Mouse (Mus musculus): ENCODE data around the gene Bicra.
A peak's percentile ranks its signal among the peaks of the same experiment; 100 is the strongest.

The Bicra gene

DNA sequence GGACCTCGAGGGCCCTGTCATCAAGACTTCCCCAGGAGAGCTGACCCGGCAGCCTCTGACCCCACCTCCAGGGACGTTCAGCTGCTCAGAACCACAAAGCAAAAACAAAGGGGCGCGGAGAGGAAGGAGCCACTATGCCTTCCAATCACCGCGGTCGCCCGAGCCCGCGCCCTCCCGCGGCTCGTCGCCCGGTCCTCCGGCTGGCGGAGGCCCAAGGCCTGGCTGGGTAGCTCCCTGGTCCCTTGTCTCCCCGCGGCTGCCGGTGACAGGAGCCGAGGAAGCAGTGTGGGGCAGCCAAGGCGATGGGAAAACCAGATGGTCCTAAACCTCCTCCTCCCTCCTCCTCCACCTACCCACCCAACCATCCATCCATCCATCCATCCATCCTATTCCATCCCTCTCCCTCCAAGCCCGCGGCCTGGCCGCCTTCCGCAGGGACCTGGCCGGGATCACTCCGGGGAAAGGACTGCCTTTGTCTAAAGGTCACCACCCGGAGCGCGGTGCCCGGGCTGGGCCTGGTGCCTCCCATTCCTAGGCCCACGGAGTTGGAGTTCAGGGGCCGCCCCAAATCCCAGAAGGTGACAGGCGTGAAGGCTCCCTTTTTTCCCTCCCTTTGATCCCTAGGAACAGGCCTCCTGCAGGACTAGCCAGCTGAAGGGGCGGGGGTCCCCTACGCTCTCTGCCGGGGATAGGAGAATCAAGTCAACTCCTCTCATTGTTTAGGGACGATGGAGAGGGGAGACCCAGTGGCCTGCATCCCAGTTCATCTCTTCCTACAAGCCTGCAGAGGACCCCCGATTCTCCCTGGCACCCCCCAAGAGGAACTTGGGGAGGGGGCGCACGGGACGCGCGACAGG, 1.0 kb downstream of the Bicra start:
- DNase-seq, result peak; percentile 80

DNA sequence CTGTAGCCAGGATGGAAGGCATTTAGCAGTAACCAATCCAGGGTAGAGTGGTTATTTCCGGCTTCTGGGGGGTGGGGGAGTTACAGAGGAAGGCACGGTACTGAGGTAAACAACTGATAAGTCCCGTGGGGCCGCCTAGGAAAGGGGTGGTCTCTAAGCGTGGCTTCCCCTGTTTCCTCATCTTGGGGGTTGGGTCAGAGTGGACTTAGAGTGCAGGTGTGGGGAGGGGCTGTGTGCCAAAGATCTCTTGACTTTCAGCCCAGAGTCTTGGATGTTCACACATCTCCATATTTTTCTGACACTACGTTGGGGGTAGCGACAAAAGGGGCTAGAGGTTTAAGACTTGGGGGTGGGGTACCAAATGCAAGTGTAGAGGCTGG, 1.6 kb downstream of the Bicra start:
- no peak for DNase-seq

DNA sequence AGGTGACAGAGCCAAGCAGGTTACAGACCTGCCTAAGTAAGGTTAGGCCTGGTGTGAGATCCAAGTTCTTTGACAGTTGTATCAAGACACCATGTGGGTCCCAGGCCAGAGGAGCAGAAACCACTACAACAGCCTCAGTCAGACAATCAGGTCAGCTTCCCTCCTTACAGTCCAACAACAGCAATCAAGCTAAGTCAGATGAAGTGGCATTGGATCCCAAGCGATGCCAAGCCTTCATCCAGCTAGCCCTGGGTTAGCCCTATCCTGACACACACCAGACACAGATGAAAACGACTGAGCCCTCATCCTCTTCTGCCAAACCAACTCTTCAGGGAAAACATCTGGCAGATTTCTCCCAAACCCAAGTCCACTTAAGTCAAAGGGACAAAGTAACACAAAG, 2.2 kb downstream of the Bicra start:
- no peak for DNase-seq

DNA sequence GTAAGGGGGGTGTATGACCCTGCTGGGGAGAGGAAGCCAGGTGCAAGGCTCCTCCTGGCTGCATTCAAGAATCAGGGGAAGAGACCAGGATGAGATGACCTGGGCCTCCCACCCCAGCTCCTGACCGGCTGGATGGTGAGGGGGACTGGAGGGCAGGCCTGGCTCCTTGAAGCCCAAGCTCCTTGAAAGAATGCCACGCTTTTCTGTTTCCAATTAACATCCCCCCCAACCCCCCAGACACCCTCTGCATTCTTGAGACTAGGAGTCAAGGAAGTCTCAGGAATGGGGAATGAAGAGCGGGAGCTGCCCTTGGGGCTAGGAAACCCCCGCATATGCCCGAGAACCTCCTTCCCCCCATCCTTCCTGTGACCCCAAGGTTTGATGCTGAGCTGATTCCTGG, 3.2 kb downstream of the Bicra start:
- no peak for DNase-seq

DNA sequence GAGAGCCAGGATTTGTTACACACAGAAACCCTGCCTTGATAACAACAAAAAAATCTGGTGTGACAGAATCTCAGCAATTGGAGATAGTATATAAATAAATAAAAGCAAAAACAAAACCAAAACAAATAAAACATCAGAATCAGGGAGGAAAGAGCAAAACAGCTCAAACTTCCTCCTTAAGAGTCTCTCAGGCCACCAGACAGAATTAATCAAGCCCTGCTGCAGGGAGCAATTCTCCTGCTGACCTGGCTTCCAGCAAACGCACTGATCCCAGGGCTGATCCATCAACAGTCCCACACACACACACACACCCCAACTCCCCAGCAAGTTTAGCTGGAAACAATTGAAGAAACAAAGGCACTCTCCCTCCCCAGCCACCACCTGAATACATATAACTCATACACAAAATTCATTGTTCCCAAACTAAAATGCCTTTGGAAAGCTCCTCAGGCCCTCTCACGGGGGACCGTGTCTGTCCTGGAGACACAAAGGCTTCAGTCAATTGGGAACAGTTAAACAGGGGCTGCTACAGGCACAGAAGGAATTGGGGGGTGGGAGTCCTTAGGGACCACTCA, 3.8 kb downstream of the Bicra start:
- no peak for DNase-seq

DNA sequence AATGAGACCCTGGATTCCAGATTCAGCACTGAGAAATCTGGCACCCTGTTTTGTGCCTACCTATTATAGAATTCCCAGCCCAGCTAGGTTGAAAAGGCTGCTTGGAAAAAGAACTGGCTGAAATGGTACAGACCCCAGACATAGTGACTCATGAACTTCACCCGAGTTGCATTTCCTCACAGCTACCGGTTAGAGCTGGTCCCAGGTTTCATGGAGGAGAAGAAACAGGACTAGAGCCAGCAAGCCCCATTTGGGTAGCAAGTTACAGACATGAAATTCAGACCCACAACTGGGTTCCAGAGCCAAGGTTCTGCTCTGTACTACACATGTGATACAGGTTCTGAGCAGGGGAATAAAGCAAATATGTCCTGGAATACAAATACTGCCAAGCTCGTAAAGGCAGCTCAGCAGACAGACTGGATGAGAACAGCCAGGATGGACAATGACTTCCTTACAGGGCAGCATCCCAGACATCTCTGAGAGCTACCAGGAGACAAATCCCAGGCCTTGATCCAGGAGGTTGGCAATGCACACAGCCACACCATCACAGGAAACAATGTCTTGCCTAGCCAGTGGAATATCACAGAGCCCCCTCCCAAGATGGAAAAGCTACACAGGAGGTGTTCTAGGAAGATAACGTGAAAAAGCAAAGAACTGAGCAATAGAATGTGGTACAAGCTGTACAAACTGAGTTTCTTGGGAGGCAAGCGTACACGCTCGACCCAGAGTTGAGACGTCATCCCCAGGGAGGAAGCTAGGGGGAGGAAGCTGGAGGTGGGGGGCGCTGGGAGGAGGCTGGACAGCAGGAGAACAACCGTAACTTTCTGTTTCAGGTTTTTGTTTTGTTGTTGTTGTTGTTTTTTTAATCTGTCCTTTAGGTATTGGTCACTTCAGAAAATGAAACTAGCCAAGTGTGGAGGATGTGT, 4.6 kb downstream of the Bicra start:
- DNase-seq, result no peak

DNA sequence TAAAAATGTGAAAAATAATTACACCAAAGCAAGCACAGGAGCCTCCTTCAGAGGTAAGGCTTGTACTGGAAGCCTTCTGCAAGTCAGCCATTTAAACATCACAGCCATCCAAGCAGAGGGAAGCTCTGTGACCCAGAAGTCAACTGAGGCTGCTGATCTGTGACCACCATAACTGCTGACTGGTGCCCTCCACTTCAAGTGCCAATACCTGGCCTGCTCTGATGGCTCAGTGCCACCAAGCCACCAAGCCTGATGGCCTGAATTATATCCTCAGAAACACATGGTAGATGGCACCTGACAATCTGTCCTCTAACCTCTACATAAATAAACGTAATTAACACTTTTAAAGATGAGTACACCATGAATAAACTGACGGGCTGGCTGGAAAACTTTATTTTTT, 6.5 kb downstream of the Bicra start:
- no peak for DNase-seq

DNA sequence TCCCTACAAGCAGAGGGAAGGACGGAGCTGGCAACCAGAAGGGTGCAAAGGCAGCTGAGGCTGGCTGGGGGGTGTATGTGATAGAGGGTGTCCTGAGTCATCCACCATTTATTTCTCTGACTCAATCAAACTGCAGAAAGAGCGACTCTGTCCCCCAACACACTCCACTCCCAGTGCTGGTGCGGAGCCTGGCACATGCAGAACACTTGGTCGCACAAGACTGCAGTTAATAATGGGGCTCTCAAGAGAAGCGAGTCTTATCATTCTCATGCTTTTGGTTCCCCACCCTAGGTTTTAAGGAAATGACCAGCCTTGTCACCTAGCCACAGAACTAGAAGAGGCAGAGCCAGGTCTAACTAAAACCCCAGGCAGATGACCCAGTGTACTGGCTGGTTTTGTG, 8.4 kb downstream of the Bicra start:
- no peak for DNase-seq

DNA sequence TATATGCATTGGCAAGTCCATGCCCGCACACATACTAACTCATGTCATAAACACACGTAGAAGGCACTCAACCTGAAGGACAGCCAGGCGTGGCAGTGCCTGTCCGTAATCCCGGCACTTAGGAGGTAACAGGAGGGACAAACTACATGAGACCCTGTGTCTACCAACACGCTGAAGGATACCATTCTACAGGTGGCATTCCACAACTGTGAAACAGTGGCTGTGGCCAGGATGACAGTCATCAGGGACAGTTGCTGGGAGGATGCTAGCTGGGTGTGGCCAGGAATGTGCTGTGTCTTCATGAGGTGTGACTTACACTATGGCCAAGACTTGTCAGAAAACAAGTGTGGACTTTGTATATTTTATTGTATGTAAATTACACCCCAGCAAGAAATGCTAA, 10.7 kb downstream of the Bicra start:
- no peak for DNase-seq

DNA sequence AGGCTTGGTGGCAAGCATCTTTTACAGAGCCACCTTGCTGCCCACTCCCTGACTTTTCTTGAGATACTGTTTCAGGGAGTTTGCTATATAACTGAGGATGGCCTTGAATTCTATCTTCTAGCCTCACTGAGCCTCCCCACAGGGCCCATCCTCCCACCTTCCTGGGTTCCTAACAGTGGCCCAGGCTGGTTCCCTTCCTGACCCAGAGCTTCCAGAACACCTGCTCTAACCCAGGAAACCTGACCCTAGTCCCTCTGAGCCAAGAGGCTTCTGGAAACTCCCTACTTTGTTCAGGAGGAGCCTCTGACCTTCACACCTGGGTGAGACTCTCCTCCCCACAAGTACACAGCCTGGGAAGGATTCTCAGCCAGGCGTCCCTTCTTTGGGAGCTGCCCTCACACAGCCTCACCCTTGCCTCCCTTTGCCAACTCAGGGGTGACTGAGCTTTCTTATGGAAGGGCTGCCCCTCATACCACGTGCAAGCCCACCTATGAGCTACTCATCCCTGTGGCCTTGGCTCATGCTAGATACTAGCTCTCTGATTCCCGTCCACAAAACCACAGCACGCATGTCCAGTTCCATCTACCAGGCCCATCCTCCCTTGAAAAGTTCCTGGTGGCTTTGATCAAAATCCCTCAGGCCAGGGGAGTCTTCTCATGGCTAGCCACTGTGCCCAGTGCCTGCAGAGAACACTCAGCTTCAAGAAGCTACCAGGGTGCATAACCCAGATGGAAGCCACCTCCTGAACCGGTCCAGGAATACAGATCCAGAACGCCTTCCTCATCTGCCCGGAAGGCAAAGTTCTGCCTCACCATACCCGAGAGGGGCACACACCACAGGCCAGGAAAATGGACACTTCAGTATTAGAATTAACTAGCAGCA, 13.9 kb downstream of the Bicra start:
- no peak for DNase-seq

DNA sequence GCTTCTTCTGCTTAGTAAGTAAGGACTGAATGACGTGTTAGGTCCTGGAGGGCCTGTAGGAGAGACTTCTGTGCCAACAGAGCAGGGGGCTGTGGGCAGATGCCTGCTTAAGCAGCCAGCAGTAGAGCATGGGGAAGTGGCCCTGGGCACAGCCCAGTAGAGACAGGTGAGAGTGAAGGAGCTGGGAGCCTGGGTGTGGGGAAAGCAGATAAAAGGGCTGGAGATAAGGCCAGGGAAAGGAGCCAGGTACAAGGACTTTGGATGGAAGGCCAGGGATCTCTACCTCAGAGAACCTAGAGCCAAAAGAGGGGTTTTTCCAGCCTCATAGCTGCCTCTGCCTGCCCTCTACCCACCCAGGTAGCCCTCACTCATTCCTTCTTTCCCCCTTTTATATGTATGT, 14.7 kb downstream of the Bicra start:
- no peak for DNase-seq

DNA sequence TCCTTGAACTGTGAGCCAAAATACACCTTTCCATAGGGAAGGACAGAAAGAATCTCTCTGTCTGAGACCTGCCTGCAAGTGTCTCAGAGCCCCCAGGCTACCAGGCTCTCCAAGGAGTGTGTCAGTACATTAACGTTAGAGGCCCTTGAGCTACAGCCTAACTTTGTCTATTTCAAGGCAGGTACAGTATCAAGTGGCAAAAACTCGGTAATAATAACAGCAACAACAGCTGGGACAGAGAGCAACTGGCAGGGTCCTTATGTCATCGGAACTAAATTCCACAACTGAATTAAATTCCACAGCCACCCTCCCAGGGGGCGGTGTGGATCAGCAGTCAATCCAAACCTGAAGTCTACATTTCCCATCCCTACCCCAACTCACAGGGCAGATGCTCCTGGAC, 16.6 kb downstream of the Bicra start:
- no peak for DNase-seq

DNA sequence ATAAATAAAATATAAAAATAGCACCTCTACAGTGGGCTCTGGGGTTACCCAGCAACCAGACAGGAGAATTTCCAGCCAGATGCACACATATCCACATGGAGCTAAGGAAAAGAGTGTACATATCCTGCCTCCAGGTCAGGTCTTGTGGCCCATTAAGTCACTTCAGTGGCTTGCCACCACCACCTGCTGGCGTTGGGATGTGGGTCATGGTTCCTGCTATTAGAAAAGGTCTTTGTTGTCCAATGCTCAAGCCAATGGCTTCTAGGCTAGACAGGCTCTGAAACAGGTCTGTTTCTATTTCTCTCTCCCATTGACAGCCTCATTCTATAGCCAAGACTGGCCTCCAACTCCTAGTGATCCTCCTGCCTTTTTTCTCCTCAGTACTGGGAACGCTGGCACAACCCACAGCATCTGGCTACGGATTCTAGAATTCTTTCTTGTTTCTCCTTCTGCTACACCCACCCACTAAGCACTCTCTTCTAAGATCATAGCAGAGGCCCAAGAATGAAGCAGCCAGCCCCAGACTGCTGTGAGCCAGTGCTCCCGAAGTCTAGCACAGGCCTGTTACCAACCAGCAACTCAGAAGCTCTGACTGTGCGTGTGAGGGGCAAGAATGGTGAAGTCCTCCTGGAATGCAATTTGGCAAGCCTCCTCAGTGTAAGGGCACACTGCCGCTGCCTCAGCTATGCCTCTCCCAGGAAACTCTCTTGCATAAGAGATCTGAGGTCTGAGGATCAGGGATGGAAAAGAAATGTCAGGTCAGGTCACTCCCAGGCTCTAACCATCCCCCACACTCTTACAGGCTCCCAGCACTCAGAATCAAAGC, 19.4 kb downstream of the Bicra start:
- DNase-seq, result peak; percentile 78

DNA sequence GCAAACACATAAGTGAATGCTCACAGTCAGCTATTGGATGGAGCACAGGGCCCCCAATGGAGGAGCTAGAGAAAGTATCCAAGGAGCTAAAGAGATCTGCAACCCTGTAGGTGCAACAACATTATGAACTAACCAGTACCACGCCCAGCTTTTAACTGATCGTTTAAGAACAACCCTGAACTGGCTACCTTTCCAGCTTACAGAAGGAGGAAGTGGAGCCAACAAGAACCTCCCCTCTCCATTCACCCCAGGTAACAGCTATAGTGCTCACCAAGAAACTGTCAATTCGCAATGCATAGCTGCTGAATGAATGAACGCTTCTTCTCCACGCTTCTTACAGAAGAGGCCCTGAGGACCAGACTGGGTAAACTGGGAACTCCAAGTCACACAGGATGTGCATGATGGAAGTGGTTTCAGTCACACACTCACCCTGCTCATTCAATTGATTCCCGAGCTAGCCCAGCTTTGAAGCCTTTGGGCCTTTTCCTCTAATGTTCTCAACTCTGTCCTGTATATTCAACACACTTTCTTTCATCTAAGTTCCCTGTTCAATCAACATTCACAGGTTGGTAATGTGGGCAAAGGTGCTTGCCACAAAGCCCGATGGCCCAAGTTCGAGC, 23.0 kb downstream of the Bicra start:
- DNase-seq, result no peak

DNA sequence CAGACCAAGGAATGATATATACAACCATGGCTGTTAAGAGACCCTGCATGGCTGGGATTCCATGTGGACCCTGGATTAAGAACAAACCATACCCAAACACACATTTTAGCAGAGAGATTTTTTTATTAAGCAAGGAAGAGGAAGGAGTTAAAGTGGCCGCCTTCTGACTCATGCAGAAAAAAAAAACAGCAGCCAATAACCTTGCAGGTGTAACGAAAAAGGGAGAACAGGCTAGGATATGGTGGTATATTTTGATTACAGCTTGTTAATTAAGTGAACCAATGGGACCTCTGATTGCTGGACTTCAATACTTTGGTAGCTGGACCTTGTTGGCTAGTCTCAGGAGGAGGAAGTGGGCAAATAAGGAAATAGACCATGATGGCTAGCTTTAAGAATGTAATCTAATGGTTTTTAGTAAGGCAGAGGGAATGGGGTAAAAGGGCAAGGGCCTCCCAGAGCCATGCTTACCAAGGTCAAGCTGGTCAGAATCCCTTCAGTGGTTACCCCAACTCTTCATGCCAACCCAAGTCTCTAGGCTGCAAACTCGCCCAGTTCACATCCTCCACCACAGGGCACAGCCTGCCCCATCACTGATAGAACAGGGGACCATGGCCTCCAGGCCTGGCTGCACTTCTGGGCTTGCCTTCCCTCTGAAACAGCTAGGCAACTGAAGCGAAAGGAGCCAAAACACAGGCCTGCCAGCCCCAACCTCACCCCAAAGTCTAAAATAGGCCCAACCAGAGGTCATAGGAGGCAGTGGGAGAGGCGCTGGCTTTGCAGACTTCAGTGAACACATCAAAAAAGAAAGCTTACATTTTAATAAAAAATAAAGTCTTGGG, 28.2 kb downstream of the Bicra start:
- DNase-seq, result no peak

DNA sequence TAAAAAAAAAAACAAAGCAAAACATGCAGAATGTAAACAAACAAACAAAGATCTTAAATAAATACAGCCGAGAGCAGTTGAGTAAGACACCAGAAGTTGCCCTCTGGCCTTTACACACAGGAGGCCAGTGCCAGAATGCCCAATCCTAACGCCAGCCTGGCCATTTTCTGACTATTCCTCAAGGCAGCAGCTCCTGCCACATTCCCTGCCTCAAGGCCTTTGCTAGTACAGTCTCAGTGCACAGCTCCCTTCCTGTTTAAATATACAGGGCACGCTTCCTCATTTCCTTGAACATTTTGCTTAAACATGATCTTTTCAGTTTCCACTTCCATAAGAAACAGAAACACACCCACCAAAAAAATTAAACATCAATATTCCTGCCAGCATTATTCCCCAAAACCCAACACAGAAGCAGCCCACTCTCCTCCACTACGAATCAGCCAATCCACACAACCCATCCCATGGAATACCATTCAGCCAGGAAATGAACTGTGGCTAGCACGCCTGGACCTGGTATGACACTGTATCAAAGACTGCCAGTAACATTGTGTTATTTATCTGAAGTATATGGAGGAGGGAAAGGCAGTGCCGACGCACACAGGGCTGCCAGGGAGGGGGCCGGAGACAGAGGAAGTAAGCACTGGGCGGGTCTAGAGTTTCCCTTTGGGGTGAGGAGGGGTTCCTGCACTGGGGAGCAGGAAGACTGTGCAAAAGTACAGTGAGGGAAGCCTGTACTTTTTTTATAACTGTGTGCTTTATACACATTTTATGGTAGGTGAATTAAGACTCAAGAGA, 29.5 kb downstream of the Bicra start:
- no peak for DNase-seq

DNA sequence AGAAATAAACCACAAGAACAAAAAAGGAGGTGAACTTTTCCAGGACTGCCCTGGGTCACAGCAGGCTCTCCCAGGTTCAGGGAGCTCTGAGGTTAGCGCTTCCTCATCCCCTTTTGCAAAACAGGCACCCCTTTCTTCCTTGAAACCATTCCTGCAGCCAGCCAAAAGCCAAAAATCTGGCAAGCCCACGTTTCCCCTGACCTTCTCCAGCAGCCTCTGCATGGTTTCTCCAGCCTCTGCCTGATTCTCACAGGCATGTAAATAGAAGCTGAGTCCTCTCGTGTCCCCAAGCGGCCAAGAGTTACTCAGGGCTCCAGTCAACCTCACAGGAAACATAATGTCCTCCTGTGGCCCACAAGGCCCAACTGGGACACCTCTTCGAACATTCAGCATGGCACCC, 32.3 kb downstream of the Bicra start:
- DNase-seq, result no peak

DNA sequence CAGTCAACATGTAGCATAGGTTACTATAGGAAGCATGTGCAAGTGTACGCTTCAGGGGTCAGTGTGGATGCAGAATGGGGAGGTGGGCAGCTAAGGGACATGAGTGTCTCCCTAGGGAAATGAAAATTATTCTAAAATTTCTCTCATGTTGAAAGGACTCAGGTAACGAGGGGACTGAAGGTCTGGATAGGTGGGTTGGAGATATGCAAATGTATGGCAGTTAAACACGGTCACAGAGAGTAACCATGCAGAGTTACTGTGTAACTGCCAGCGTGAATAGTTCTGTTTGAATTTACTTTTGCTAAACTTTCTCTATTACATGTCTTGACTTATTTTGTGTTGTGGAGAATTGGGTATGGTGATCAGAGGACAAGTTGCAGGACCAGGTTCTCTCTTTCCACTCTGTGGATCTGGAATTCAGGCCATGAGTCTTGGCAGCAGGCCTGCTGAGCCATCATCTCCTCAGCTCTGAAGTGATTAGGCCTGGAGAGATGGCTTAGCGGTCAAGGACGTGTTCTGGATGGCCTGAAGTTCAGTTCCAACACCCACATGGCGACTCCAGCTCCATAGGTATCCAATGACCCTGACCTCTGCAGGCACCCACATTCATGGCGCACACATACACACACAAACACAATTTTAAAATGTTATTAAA, 33.1 kb downstream of the Bicra start:
- no peak for DNase-seq

DNA sequence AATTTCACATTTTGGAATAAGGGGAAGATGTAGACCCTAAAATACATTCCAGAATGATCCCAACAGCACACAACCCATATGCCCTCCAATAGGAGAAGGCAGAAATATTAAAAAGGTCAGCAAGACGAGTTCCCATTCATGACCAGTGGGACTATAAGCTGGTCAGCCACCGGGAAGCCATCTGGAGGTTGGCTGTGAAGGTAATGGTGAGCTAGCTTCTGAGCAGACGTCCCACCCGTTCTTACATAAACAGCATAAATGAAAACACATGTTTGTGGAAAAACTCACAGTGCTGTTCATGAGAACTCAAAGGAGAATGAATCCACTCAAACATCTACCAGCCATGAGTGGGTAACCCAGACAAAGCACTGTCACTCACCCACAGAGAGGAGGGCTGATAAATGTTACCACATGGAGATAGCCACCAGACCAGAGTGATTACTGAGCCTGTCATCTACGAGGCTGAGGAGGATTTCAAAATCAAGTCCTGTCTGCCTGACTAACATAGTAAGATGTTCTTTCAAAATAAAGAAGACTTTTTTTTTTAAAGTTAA, 33.9 kb downstream of the Bicra start:
- DNase-seq, result no peak
